9 mouse cellular contexts compared by ENCODE assay signal in the genomic region with DNA sequence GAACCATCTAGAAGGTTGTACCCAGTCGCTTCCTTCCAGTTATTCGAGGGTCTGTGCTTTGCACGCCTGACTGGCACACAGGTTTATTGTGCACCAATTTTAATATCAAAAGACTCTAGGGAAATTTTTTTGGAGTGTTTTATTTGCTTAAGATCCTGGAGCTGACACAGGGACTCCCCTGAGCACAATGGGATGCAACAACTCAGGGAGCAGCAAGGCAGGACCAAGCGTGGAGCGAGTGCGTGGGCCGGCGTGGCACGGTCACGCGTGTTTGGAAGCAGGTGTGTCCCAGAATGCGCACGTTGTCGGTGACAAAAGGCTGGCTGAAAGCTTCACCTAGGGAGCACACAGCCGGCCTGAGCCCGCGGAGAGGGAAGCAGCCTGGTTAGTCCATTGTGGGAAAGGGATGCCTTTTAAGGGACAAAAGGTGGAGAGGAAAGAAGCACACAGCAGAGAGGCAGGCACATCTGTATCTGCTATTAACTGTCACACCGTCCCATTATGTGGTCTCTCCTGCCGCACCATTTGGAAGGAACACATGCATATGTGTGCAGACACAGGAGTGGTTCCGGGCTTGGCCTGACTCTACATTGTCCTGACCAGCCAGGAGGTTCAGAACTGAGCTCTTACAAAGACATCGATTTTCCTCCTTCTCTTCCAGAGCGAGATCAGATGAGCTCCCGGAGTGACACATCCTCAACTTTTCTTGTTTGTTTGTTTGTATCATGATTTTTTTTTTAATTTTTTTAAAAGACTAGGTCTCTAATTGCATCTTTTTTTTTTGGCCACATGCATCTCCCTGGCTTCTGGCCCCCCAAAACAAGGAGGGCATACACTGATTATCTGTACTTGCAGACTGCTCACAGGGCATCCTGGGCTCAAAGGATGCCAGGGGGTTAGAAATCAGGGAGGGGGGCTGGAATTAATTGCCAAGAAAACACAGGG.
DNase-seq lines count a peak whose midpoint lies in the region; ATAC-seq and TF ChIP-seq lines count a peak whose summit lies in the region.
"Had no signal": no experiment of that assay in that cellular context is flagged by ENCODE, and none has a peak within 500 bp of the region (broad histone marks: within the 10 kb centered on the region; RNA-seq: fewer than 3 reads in every experiment).

No protein-coding gene starts in this region.

- H3K9ac ChIP-seq in heart, embryonic 14.5 days (ENCODE audit: low read length), result peak overlapping the region; percentile 42; the same call in 1 of the 2 replicates
- no peak overlapping the region for H3K9ac ChIP-seq in forebrain, embryonic 16.5 days (replicated peaks; ENCODE audit: low read depth, low read length)
- no peak overlapping the region for H3K9ac ChIP-seq in midbrain, embryonic 12.5 days (replicated peaks)

- no peak overlapping the region for H3K4me3 ChIP-seq in heart, embryonic 14.5 days (ENCODE audit: control insufficient read depth in 1 of 2, insufficient read depth in 1 of 2, low read depth in 1 of 2, low read length in 2 of 2)
- H3K4me3 ChIP-seq in brown adipose tissue, adult 24 weeks (ENCODE audit: insufficient read depth, low read depth, low read length), result no peak overlapping the region
- no peak overlapping the region for H3K4me3 ChIP-seq in forebrain, embryonic 16.5 days (replicated peaks; ENCODE audit: low read length)
- H3K4me3 ChIP-seq in midbrain, embryonic 12.5 days, result no peak overlapping the region
- no peak overlapping the region for H3K4me3 ChIP-seq in gastrocnemius, adult 2 months

- H3K36me3 ChIP-seq in heart, embryonic 14.5 days (ENCODE audit: control insufficient read depth, insufficient read depth, low read length), result no peaks in the 10 kb centered on the region
- no peaks in the 10 kb centered on the region for H3K36me3 ChIP-seq in forebrain, embryonic 16.5 days (ENCODE audit: control insufficient read depth, insufficient read depth)
- H3K36me3 ChIP-seq in midbrain, embryonic 12.5 days, result no peaks in the 10 kb centered on the region

- no peaks in the 10 kb centered on the region for H3K9me3 ChIP-seq in heart, embryonic 14.5 days (ENCODE audit: control insufficient read depth, low read length)
- no peaks in the 10 kb centered on the region for H3K9me3 ChIP-seq in forebrain, embryonic 16.5 days (ENCODE audit: control insufficient read depth, low read length)
- no peaks in the 10 kb centered on the region for H3K9me3 ChIP-seq in midbrain, embryonic 12.5 days

- H3K27me3 ChIP-seq in heart, embryonic 14.5 days (ENCODE audit: control insufficient read depth, insufficient read depth, low read length), result no peaks in the 10 kb centered on the region
- no peaks in the 10 kb centered on the region for H3K27me3 ChIP-seq in forebrain, embryonic 16.5 days (replicated peaks; ENCODE audit: control insufficient read depth, insufficient read depth, low read length)
- H3K27me3 ChIP-seq in midbrain, embryonic 12.5 days, result no peaks in the 10 kb centered on the region

- TF ChIP-seq CTCF in gastrocnemius, adult 2 months (IDR thresholded peaks at IDR 0.05), result no peak

- 0 out of 2 replicates have a peak overlapping the region, but pooled peaks have one; percentile 32 for H3K4me2 ChIP-seq in heart, embryonic 14.5 days (ENCODE audit: low read length)
- no peak overlapping the region for H3K4me2 ChIP-seq in forebrain, embryonic 16.5 days (ENCODE audit: low read length)
- 0 out of 2 replicates have a peak overlapping the region, but pooled peaks have one; percentile 19 for H3K4me2 ChIP-seq in midbrain, embryonic 12.5 days (replicated peaks)

- H3K4me1 ChIP-seq in heart, embryonic 14.5 days (ENCODE audit: control insufficient read depth in 2 of 2, insufficient read depth in 2 of 2, low read length in 2 of 2), result peaks cover 40 to 59% of the 10 kb centered on the region in 2 experiments
- peaks cover 18% of the 10 kb centered on the region for H3K4me1 ChIP-seq in brown adipose tissue, adult 24 weeks (ENCODE audit: control insufficient read depth, insufficient read depth, insufficient read length, low read length)
- peaks cover 70% of the 10 kb centered on the region for H3K4me1 ChIP-seq in forebrain, embryonic 16.5 days (replicated peaks; ENCODE audit: control insufficient read depth, insufficient read depth, low read length)
- peaks cover 89% of the 10 kb centered on the region for H3K4me1 ChIP-seq in midbrain, embryonic 12.5 days

- intact Hi-C loops in gastrocnemius, adult 2 months (cut with DNase I), result no loop called here

- DNase-seq in heart, adult 9 months (ENCODE audit: low spot score in 2 of 2), result no peak
- DNase-seq in gastrocnemius, adult 2 months, result no peak
- no peak for DNase-seq in c-Kit-positive CD71-positive TER-119-positive erythroid progenitor cells, embryonic 14.5 days (ENCODE audit: low spot score)
- DNase-seq in right cerebral cortex, adult 18-20 months, result no peak
- DNase-seq: kidney, adult 9 months had no signal

- 66% methylated on average over 23 of the region's 23 CpGs for WGBS in heart, embryonic 14.5 days
- 24% methylated on average over 23 of the region's 23 CpGs for WGBS in forebrain, embryonic 16.5 days
- 13% methylated on average over 23 of the region's 23 CpGs for WGBS in midbrain, embryonic 12.5 days

- peak overlapping the region in 1 of 2 experiments; percentile 62; a peak in 3 of 4 replicates for H3K27ac ChIP-seq in heart, embryonic 14.5 days (replicated peaks in 1 of 2; ENCODE audit: control insufficient read depth in 1 of 2, insufficient read depth in 1 of 2, low read depth in 2 of 2, low read length in 2 of 2)
- H3K27ac ChIP-seq in brown adipose tissue, adult 24 weeks (replicated peaks; ENCODE audit: low read depth, low read length), result peak overlapping the region; percentile 56; the same call in 1 of the 2 replicates
- peak overlapping the region; percentile 33; the same call in 1 of the 2 replicates for H3K27ac ChIP-seq in forebrain, embryonic 16.5 days (ENCODE audit: low read length)
- peak overlapping the region; percentile 93 for H3K27ac ChIP-seq in midbrain, embryonic 12.5 days (replicated peaks)
- no peak overlapping the region for H3K27ac ChIP-seq in gastrocnemius, adult 2 months

- ATAC-seq in heart, embryonic 14.5 days (ENCODE audit: insufficient number of reproducible peaks, insufficient read depth, low FRiP score, low read depth), result no peak
- no peak for ATAC-seq in forebrain, embryonic 16.5 days
- no peak for ATAC-seq in midbrain, embryonic 12.5 days (ENCODE audit: low FRiP score, low read depth)
